ENCODE assay signal across 17 mouse cellular contexts in the genomic region with DNA sequence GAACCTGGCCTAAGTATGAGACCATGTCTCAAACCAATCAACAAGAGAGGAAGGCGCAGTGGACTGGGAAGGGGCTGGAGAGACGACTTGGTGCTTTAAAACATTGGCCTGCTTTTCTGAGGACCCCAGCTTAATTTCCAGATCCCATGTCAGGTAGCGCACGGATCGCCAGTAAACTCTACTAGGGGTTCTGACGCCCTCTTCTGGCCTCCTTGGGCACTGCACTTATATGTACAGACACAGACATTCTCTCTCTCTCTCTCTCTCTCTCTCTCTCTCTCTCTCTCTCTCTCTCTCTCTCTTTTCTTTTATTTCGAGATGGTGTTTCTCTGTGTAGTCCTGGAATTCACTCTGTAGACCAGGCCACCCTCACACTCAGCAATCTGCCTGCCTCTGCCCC. TPM values are rescaled to one million over a fixed set of nuclear protein-coding genes. Genes with fewer than 3 reads are reported as not detected.
DNase-seq lines count a peak whose midpoint lies in the region; ATAC-seq and TF ChIP-seq lines count a peak whose summit lies in the region.
"Had no signal": no experiment of that assay in that cellular context is flagged by ENCODE, and none has a peak within 500 bp of the region (broad histone marks: within the 10 kb centered on the region; RNA-seq: fewer than 3 reads in every experiment).

No protein-coding gene starts in this region.

- H3K36me3 ChIP-seq in heart, adult 2 months (ENCODE audit: control insufficient read depth, insufficient read depth, low read length): no peaks in the 10 kb centered on the region
- H3K36me3 ChIP-seq in lung, embryonic 14.5 days (ENCODE audit: insufficient read depth): no peaks in the 10 kb centered on the region
- H3K36me3 ChIP-seq in stomach, postnatal 0 days (ENCODE audit: control insufficient read depth, insufficient read depth, low read length): no peaks in the 10 kb centered on the region
- H3K36me3 ChIP-seq: embryonic facial prominence, embryonic 12.5 days; forebrain, embryonic 10.5 days had no signal

- H3K27me3 ChIP-seq in heart, adult 2 months (ENCODE audit: control insufficient read depth, insufficient read depth, low read length): no peaks in the 10 kb centered on the region
- H3K27me3 ChIP-seq in lung, embryonic 14.5 days (ENCODE audit: insufficient read depth, low read length): no peaks in the 10 kb centered on the region
- no peaks in the 10 kb centered on the region for H3K27me3 ChIP-seq in stomach, postnatal 0 days (ENCODE audit: control insufficient read depth, insufficient read depth, low read length)
- H3K27me3 ChIP-seq: embryonic facial prominence, embryonic 12.5 days had no signal

- 85% methylated on average over 7 of the region's 7 CpGs for WGBS in heart, adult 2 months
- 74% methylated on average over 7 of the region's 7 CpGs for WGBS in lung, embryonic 14.5 days
- 82% methylated on average over 7 of the region's 7 CpGs for WGBS in stomach, postnatal 0 days

- intact Hi-C loops in heart, adult 2 months (cut with DNase I): loop anchor here (2.0 to 5.0 kb wide), 2 partner anchors 36 to 77 kb away; no protein-coding TSS in a partner anchor

- no peak for DNase-seq in heart, adult 2 months
- no peak for DNase-seq in heart, adult 8-10 months (ENCODE audit: low spot score)
- no peak for DNase-seq in lung, embryonic 14.5 days
- DNase-seq in lung, postnatal 25 days (ENCODE audit: low spot score): no peak
- peak; percentile 84 for DNase-seq in R1 (ENCODE audit: low read depth, low spot score)
- DNase-seq in stomach, postnatal 0 days (ENCODE audit: low spot score): no peak
- DNase-seq in cerebellum, adult 11-12 months: no peak
- DNase-seq in retina, embryonic 14.5 days (ENCODE audit: low spot score): no peak
- DNase-seq: cerebellum, adult 8-10 months; heart, adult 11 months; heart, postnatal 36 days; spleen, adult 18-20 months; thymus, adult 18-20 months had no signal

- peaks cover 13% of the 10 kb centered on the region for H3K4me1 ChIP-seq in heart, adult 2 months (ENCODE audit: control insufficient read depth, insufficient read depth, low read length)
- H3K4me1 ChIP-seq in lung, embryonic 14.5 days (ENCODE audit: insufficient read depth): peaks cover 16% of the 10 kb centered on the region
- no peaks in the 10 kb centered on the region for H3K4me1 ChIP-seq in stomach, postnatal 0 days (replicated peaks; ENCODE audit: control insufficient read depth, insufficient read depth)

- no peaks in the 10 kb centered on the region for H3K79me2 ChIP-seq in heart, adult 2 months (replicated peaks; ENCODE audit: control insufficient read depth, insufficient read depth, low read length)

- no peak for ATAC-seq in lung, embryonic 14.5 days (ENCODE audit: insufficient read depth)
- ATAC-seq in stomach, postnatal 0 days (ENCODE audit: low FRiP score, low TSS enrichment): no peak
- ATAC-seq: intestine, embryonic 16.5 days had no signal

- peak; percentile 31 for TF ChIP-seq CTCF in heart, adult 2 months (IDR thresholded peaks at IDR 0.05)
- 0 out of 2 replicates have a peak, but pooled peaks have one; percentile 8 for TF ChIP-seq CTCF in lung, embryonic 14.5 days (IDR thresholded peaks at IDR 0.05; ENCODE audit: low read depth)
- peak; percentile 44 for TF ChIP-seq CTCF in stomach, postnatal 0 days (IDR thresholded peaks at IDR 0.05; ENCODE audit: low read depth)

- no peak overlapping the region for H3K4me2 ChIP-seq in lung, embryonic 14.5 days
- H3K4me2 ChIP-seq in stomach, postnatal 0 days (replicated peaks; ENCODE audit: low read depth): no peak overlapping the region
- H3K4me2 ChIP-seq: embryonic facial prominence, embryonic 12.5 days; midbrain, embryonic 11.5 days had no signal

- no peak for TF ChIP-seq EP300 in heart, adult 2 months (IDR thresholded peaks at IDR 0.05; ENCODE audit: insufficient read depth, low read depth, low read length)
- no peak for TF ChIP-seq EP300 in stomach, postnatal 0 days (optimal IDR thresholded peaks at IDR 0.05)

- H3K9me3 ChIP-seq in lung, embryonic 14.5 days (ENCODE audit: low read depth, low read length): no peaks in the 10 kb centered on the region
- H3K9me3 ChIP-seq in stomach, postnatal 0 days (ENCODE audit: control insufficient read depth, low read length): no peaks in the 10 kb centered on the region
- H3K9me3 ChIP-seq: embryonic facial prominence, embryonic 12.5 days; forebrain, embryonic 10.5 days had no signal

- no peak overlapping the region for H3K4me3 ChIP-seq in heart, adult 2 months
- no peak overlapping the region for H3K4me3 ChIP-seq in lung, embryonic 14.5 days (ENCODE audit: low read depth, low read length)
- H3K4me3 ChIP-seq in stomach, postnatal 0 days (ENCODE audit: low read depth, low read length): no peak overlapping the region
- H3K4me3 ChIP-seq: embryonic facial prominence, embryonic 12.5 days; forebrain, embryonic 10.5 days had no signal

- H3K9ac ChIP-seq in heart, adult 2 months (ENCODE audit: low read depth, low read length): no peak overlapping the region
- no peak overlapping the region for H3K9ac ChIP-seq in lung, embryonic 14.5 days
- no peak overlapping the region for H3K9ac ChIP-seq in stomach, postnatal 0 days (ENCODE audit: low read length)
- H3K9ac ChIP-seq: embryonic facial prominence, embryonic 12.5 days had no signal

- no peak overlapping the region for H3K27ac ChIP-seq in heart, adult 2 months
- H3K27ac ChIP-seq in lung, embryonic 14.5 days (ENCODE audit: low read depth): no peak overlapping the region
- H3K27ac ChIP-seq in stomach, postnatal 0 days (replicated peaks): no peak overlapping the region
- H3K27ac ChIP-seq: embryonic facial prominence, embryonic 12.5 days; forebrain, embryonic 10.5 days had no signal

- no peak for TF ChIP-seq POLR2A in heart, adult 2 months (IDR thresholded peaks at IDR 0.05; ENCODE audit: insufficient read depth, low read depth, low read length)

RNA-seq across cellular contexts. Expression of a gene that starts 60.0 kb away (rescaled TPM):
- 1 to 10 TPM; 8.9 to 9.4 TPM for total RNA-seq in heart, adult 2 months (2021)
- polyA plus RNA-seq in heart, adult 2 months (2012; rRNA removed): 5.2 and 9.7 TPM in 2 replicates
- 10 to 100 TPM in 1 of 4 experiments, 1 to 10 TPM in 3; 7.4 to 12.0 (median 8.9) TPM for total RNA-seq in heart, adult 8-10 months (2022)
- 4.9 and 6.0 TPM in 2 replicates for polyA plus RNA-seq in lung, embryonic 14.5 days (2014; fragmentation: Nextera tagmentation; extraction: Ambion mirVana)
- 1.5 and 1.7 TPM in 2 replicates for polyA plus RNA-seq in stomach, postnatal 0 days (2015; fragmentation: Nextera tagmentation; extraction: Ambion mirVana)
